Mouse (Mus musculus): ENCODE measurements around the gene Otulinl.

GRCm38 (mm10) chr15:27612533-27613221, 68.7 kb downstream of the Otulinl start:
- no peak for TF ChIP-seq GATA1 (IDR thresholded peaks at IDR 0.05; ENCODE audit: borderline replicate concordance, low read length)
- TF ChIP-seq FLI1 (IDR thresholded peaks at IDR 0.05; ENCODE audit: low read length), result no peak
